Mouse (Mus musculus) gastrocnemius, postnatal 14 days (tissue): Measurements from ENCODE around the gene Casq1. TPM values are rescaled to one million over a fixed set of nuclear protein-coding genes. Genes with fewer than 3 reads are reported as not detected.
A peak's percentile ranks its signal among the peaks of the same experiment; 100 is the strongest.

Experiments
- DNase-seq: peaks from one replicate; pipeline ENCODE4 v3.0.0; 2021; ENCODE audit warnings: mixed read lengths
- intact Hi-C: fragments of 180-260 bp; cut with DNase I; formaldehyde crosslinking; loops from one replicate; pipeline ENCODE4 v1.15.1; 2025; ENCODE audit warnings: low total_unique reads
- total RNA-seq, 2 experiments: library from RNA; stranded (reverse); gene quantifications; 2 replicates each; pipeline ENCODE4 v1.2.3; 2021

The Casq1 gene
- total RNA-seq, 2 experiments from 2014 or later, result 6,638 to 7,021 TPM

DNA sequence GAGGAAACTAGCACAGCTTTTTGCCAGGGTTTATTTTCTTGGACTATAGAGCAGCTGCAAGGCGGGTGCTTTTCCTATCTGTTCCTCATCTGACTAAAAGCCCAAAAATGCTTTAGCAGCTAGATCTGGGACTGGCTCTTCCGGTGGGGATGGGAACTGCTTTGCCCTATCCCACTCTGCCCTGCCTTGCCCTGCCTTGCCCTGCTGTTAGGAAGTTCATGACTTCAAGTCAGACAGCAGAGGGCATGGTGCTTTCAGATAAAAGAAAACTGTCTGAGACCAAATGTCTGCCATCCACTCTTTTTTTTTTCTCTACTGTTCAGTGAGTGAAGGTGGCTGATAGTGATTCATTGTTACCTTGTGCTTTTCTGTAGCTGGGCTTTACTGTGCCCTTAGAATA is 28.1 kb downstream of the Casq1 start:
- intact Hi-C loops, result no loop called here
- no peak for DNase-seq

DNA sequence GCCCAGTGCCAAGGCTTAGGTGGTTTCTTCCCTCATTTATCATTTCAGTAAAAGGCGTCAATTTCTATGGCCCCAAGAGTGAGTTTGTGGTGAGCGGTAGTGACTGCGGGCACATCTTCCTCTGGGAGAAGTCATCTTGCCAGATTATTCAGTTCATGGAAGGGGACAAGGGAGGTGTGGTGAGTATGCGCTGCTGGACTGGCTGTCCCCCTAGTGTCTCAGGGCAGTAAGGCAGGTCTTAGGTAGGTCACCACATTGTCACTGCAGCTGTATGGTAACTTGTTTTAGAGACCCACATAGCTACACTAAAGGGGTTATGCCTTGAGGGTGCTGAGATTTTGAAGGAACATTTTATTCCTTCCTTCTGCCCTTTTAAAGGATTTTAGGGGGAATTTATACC is 30.8 kb downstream of the Casq1 start:
- intact Hi-C loops, result no loop called here
- peak; percentile 26 for DNase-seq

DNA sequence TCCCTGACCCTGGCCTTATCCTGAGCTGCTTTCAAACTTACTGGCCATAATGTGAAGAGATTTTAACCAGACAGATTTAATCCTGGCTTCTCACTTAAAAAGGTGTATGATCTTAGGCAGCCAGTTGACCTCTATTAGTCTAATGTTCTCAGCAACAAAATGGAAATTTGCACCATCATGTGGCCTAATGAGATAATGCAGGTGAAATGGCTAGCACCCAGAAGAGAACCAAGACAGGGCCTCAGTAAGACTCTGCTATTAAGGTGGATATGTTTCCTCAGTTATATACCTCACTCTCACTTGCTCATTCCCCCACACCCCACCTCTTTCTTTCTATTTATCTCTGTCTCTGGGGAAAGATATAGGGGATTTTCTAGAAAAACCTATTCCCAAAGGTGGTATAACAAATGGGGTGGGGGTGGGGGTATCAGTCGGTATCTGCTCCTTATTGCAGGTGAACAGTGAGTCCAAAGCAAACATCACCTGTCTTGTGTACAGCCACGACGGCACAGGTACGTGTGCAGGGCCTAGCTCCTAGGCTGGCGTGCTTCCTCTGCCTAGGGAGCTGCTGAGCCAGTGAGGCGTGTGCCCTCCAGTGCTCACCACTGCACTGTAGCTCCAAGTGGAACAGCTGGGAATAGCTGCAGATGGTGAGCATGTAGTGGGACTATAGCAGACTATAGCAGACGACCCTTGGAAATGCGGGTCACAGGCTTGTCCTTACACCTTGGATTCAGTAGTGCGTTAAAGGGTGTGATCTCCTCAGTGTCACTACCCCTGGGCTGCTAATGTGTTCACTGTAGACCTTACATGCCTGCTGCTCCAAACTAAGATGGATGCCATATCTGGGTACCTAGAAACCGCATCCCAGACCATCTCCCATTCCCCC is 33.0 kb downstream of the Casq1 start:
- DNase-seq, result no peak
- intact Hi-C loops, result no loop called here

DNA sequence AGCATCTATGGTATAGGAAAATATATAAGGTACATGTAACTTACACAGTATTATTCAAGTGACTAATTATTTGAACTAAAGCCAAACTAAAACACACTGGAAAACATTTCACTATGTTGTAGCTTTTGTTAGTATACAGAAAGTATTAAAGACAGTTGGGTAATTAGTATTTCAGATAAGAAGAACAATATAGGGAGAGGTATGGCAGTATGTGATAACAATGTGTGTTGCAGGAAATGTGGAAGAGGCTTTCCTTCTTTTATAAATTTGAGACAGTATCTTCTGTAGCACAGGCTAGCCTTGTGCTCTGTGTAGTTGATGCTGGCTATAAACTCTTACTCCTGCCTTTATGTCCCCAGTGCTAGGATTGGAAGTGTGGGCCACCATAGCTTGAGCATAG is 35.8 kb downstream of the Casq1 start:
- no peak for DNase-seq
- intact Hi-C loops, result no loop called here

DNA sequence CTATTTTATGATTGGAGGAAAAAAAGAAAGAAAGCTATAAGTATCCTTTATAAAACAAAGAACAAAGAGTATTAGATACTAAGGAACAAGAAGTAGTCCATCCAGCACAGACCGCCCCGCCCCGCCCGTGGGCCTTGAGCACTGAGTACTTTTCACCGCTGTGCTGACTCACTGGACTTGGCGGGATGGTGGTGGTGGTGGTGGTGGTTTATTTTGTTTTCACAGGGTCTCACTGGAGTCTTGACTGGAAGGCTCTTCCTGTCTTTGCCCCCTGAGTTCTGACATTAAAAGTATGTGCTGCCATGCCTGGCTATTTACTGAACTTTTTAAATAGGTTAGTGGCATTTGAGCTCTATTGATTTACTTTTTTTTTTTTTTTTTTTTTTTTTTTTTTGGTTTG is 36.6 kb downstream of the Casq1 start:
- no peak for DNase-seq
- intact Hi-C loops, result no loop called here

DNA sequence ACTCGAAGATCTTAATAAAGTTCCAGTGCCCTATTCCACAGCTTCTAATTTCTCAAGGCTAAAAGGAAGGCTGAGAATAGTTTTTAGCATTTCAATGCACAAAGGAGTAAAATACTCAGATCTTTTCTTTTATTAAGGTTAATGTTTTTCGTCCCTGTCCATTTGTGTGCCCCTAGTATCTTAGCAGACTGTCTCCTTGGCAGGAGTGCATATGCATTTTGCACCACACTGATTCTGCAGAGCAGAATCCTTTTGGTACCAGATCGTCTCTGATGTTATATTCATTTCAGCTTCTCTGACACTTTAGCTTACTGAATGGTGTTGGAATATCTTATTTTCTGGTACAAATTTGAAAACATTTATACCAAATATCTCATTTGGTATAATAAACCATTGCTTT is 37.9 kb downstream of the Casq1 start:
- intact Hi-C loops, result no loop called here
- DNase-seq, result no peak

DNA sequence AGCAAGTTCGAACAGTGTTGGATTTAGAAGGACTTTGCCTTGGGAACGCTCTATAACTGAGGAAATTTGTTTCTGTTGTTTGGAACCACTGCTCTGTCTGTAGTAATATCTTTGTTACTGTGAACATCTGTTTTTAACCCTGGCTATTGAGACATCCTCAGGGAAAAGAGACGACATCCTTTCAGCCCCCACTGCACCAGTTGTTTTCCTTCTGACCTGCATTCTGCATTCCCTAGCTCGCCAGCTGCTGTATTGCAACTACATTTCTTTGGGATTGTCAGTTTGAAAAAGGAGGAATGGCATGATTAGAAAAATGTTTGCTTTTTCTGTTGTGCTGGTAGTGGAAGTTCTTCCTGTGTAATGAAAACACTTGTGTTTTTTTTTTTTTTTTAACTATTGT is 38.8 kb downstream of the Casq1 start:
- intact Hi-C loops, result no loop called here
- no peak for DNase-seq

DNA sequence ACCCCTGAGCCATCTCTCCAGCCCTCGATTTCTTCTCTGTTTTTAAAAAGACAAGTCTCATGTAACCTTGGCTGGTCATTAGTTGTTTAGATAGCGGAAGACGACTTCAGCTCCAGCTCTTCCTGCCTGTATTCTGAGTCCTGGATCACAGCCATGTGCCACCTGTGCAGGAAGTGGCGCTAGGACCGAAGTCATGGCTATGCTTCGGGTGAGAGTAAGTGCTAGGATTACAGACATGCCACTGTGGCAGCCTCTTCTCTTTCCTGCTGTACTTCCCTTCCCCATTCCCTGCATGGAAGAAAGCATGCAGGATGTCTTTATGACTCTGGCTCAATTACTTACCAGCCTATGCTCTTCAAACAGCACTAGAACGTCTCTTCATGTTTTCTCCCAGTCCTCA is 40.6 kb downstream of the Casq1 start:
- intact Hi-C loops, result no loop called here
- DNase-seq, result no peak

DNA sequence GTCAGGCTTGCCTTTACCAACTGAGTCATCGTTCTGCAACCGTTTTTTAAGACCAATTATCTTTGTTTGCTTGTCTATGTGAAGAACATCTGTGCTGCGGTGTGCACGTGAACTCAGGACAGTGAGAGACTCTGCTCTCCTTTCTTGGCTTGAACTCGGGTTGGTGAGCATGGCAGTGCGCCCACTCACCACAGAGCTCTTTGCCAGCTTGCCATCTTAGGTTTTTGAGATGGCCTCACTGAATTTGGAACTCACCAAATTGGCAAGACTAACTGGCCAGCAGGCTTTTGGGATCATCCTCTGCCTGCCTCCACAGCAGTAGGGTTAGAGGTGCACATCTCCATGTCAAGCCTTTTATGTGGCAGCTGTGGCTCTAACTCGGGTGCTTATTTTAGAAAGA is 41.9 kb downstream of the Casq1 start:
- intact Hi-C loops, result no loop called here
- no peak for DNase-seq

DNA sequence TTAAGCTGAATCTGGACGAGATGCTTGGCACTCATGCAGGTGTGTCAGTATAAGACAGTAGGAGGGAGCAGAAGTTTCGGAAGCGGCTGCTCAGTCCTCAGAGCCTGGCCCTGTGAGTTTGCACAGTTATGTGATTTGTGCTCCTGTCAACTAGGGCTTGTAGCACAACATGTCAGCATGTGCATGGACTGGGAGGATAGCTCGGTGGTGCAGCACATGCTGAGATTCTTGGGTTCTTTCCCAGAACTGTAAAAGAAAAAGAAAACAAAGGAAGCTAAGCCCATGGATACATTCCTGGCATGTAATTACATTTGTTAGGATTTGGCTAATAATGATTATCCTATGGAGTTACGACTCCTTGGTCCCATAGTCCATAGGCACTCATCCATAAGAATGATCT is 46.5 kb downstream of the Casq1 start:
- no peak for DNase-seq
- intact Hi-C loops, result no loop called here

DNA sequence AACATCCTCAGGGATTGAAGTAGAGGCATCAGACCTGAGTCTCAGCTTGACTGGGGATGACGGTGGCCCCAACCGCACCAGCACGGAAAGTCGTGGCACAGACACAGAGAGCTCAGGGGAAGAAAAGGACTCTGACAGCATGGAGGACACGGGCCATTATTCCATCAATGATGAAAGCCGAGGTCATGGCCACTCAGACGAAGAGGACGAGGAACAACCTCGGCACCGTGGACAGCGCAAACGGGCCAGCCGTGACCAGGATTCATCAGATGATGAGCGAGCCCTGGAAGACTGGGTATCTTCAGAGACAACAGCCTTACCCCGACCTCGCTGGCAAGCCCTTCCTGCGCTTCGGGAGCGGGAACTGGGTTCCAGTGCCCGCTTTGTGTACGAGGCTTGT is 47.3 kb downstream of the Casq1 start:
- no peak for DNase-seq
- intact Hi-C loops, result no loop called here

DNA sequence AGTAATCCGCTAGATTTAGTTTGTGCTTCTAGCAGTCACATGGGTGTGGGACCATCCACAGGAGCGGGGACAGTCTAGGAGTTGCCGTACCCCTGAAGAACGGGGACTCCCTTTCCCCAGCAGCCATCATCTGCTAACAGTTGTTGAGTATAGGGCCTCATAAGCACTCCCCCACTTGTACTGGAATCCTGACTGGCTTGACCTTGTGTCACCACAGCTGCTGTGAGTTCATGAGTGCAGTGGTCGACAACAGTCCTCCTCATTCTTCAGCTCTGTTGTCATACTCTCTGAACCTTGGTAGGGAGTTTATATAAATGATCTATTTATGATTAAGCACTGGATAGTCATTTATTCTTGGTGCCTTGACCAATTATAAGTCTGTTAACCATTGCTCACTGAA is 49.9 kb downstream of the Casq1 start:
- intact Hi-C loops, result loop anchor here (10.0 kb wide), 1 partner anchor 75 kb away; no protein-coding TSS in a partner anchor
- no peak for DNase-seq

DNA sequence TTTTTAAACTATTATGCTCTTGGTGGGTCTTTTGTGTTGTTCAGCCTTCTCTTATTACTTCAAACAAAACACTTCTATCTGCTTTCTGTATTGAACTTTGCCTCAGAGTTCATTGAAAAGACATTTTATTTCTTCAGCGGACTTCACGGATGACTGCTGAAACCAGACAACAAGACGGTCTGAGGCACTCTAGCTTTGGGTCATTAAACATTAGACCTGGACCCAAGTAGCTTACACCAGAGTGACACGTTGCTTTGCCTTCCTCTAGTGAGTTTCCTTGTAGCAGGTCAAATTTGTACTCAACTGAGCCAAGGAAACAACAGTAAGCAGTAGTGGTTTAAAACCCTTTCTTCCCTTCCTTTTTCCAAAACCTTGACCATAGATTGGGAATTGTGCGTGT is 51.8 kb downstream of the Casq1 start:
- DNase-seq, result no peak

DNA sequence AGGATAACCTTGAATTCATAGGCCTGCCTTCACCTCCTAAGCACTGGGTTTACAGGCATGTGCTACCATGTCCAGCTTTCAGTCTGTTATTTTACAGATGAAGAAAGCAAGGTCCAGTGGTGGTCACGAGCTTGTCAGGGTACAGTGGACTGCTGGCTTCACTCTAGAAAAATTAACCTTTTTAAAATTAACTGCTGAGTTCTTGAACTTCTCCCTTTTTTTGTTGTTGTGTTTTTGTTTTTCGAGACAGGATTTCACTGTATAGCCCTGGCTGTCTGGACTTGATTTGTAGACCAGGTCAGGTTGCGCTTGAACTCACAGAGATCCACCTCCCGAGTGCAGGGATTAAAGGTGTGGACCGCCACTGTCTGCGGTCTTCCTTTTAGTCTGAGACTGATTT is 56.7 kb downstream of the Casq1 start:
- intact Hi-C loops, result loop anchor here (10.0 kb wide), 1 partner anchor 82 kb away; no protein-coding TSS in a partner anchor
- no peak for DNase-seq

More for the DNA sequence above, 51.8 kb downstream of the Casq1 start:
- intact Hi-C loops, result loop anchor here (10.0 kb wide), 1 partner anchor 77 kb away; no protein-coding TSS in a partner anchor

DNA sequence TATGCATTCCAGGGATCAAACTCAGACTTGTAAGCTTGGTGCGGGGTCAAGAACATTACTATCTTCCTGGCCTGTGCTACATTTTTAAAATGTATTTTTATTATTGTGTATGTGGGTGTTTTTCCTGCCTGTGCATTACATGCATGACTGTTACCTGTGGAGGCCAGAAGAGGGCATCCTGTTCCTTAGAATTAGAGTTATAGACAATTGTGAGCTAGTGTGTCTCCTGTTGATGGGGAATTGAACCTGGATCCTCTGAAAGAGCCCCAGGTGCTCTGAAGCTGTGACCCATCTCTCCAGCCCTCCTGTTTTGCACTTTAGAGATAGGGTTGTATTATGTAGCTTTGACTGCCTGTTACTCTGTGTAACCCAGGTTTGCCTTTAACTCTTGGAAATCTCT is 57.7 kb downstream of the Casq1 start:
- no peak for DNase-seq
- intact Hi-C loops, result loop anchor here (10.0 kb wide), 1 partner anchor 83 kb away; no protein-coding TSS in a partner anchor

DNA sequence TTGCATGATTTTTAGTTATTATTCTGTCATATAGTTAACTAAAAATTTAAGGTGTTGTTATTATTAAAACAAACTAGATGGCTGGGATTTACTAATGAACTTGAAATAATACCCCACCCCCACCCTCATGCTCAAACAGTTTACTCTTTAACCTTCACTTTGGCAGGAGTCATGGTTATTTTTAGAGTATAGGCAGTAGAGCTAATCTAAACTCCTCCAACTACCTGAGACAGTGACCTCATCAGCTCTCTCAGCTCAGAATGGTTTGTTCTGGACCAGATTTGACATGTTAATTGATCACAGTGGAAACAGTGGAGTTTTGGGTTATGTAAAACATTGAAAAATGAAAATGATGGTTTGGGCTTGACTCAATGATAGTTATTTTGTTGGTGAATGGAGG is 59.2 kb downstream of the Casq1 start:
- no peak for DNase-seq
- intact Hi-C loops, result loop anchor here (10.0 kb wide), 1 partner anchor 84 kb away; no protein-coding TSS in a partner anchor

DNA sequence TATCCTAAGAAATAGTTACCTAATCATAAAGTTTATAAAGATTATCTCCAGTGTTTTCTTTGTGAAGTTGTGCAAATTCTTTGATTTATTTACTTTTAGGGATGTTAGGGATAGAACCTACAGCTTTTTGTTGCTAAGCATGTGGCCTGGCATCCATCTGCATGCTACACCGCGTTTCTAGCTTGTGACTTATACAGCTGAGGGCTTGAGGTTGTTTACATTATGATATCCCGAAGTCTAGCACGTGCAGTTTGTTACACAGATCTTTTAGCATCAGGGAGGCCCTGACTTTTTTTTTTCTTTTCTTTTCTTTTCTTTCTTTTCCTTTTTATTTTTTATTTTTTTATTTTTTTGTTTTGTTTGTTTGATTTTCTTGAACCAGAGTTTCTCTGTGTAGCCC is 59.7 kb downstream of the Casq1 start:
- DNase-seq, result no peak
- intact Hi-C loops, result loop anchor here (10.0 kb wide), 1 partner anchor 85 kb away; no protein-coding TSS in a partner anchor
